Mouse (Mus musculus): Measurements from ENCODE around the gene Agpat3.

- TF ChIP-seq CTCF (IDR thresholded peaks at IDR 0.05; ENCODE audit: low read depth, low read length) (no peak), POLR2A (IDR thresholded peaks at IDR 0.05; ENCODE audit: borderline replicate concordance, low read depth, low read length) (no peak)
Observed at GRCm38 (mm10) chr10:78232301-78232980, 119.8 kb downstream of the Agpat3 start.
